Mouse (Mus musculus) G1E (cell line): Measurements from ENCODE around the gene Gin1. TPM values are rescaled to one million over a fixed set of nuclear protein-coding genes. Genes with fewer than 3 reads are reported as not detected.

Source experiments
- ATAC-seq: 2 replicates; pipeline ENCODE4 v1.8.0; 2016; ENCODE audit warnings: mild to moderate bottlenecking; ENCODE audit not compliant: insufficient number of reproducible peaks, poor library complexity, low FRiP score, severe bottlenecking; ENCODE audit errors: extremely low read depth
- DNase-seq: peaks from one replicate; pipeline ENCODE4 v3.0.0; 2012; ENCODE audit warnings: low spot score
- H3K27me3 ChIP-seq: 2 replicates; pipeline ENCODE4 v1.6.1; 2012; ENCODE audit warnings: mild to moderate bottlenecking, low read length, inconsistent platforms; ENCODE audit not compliant: insufficient read depth
- H3K36me3 ChIP-seq: replicated peaks from 2 replicates; pipeline ENCODE3; 2012; ENCODE audit warnings: mild to moderate bottlenecking, inconsistent platforms
- H3K4me1 ChIP-seq: 2 replicates; pipeline ENCODE4 v1.6.1; 2012; ENCODE audit warnings: low read depth, low read length, inconsistent platforms, mixed read lengths; ENCODE audit not compliant: insufficient read depth
- H3K4me3 ChIP-seq: 2 replicates; pipeline ENCODE4 v1.5.1; 2012; ENCODE audit warnings: low read depth, mild to moderate bottlenecking, inconsistent platforms, low read length, moderate library complexity, mixed read lengths
- H3K9me3 ChIP-seq: replicated peaks from 2 replicates; pipeline ENCODE4 v1.6.1; 2012; ENCODE audit warnings: inconsistent platforms
- CTCF ChIP-seq: IDR thresholded peaks from 2 replicates; pipeline ENCODE4 v1.5.1; 2012; ENCODE audit warnings: low read depth, low read length, inconsistent platforms, mixed read lengths
- GATA1 ChIP-seq: IDR thresholded peaks from 2 replicates; pipeline ENCODE4 v1.6.1; 2012; ENCODE audit warnings: borderline replicate concordance, low read length, inconsistent platforms, mixed read lengths
- GATA2 ChIP-seq: IDR thresholded peaks from 2 replicates; pipeline ENCODE4 v1.6.1; 2012; ENCODE audit warnings: low read depth, low read length, inconsistent platforms, borderline replicate concordance
- POLR2AphosphoS5 ChIP-seq: IDR thresholded peaks from 2 replicates; pipeline ENCODE4 v1.6.1; 2012; ENCODE audit warnings: low read depth, low read length, inconsistent platforms; ENCODE audit not compliant: insufficient replicate concordance
- TAL1 ChIP-seq: conservative IDR thresholded peaks from 2 replicates; pipeline ENCODE4 v1.6.1; 2012; ENCODE audit warnings: low read depth, low read length, inconsistent platforms, mixed read lengths
- polyA plus RNA-seq: library from polyadenylated mRNA; stranded (reverse); fragments of >175 nt; gene quantifications from 2 replicates; pipeline ENCODE4 v1.2.3, GENCODE M21; 2012
- total RNA-seq, 2 experiments: library from RNA; stranded (forward) in 1 of 2; stranded (reverse) in 1 of 2; fragments of 200-1000 nt in 1 of 2; fragments of >200 nt in 1 of 2; fragmentation: Nextera tagmentation in 1 of 2; gene quantifications; 2 replicates each; pipeline ENCODE4 v1.2.3; 2014 to 2017

The Gin1 gene
- total and polyA plus RNA-seq, 3 experiments: 1.8 to 55.7 (median 27.6) TPM

DNA sequence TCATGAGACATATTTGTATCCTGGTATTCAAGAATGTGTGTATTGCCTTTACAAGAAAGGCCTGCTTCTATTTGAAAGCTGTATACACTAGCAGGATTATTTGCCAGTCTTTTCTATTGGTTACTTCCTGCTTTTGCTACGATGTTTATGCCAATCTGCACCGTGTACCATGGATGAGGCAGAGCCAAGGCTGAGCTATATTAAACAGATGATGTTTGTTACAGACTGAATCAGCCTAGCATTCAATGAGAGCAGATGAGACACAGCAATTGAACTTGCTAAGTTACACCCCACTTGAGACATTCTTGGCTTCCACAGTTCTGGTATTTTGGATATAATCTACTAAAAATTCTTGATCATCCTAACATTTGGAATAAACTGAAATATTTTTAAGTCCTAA is 57.6 kb downstream of the Gin1 start:
- no peak for TF ChIP-seq CTCF
- TF ChIP-seq TAL1: no peak
- no peak for TF ChIP-seq POLR2AphosphoS5
- no peak for TF ChIP-seq GATA2
- no peak for TF ChIP-seq GATA1
- H3K27me3 ChIP-seq: no peaks in the 10 kb centered on the region
- no peaks in the 10 kb centered on the region for H3K4me1 ChIP-seq
- no peak overlapping the region for H3K4me3 ChIP-seq
- H3K9me3 ChIP-seq: 0 out of 2 replicates have a peak, but pooled peaks cover 2% of the 10 kb centered on the region
- DNase-seq: no peak
- no peak for ATAC-seq
- no peaks in the 10 kb centered on the region for H3K36me3 ChIP-seq

DNA sequence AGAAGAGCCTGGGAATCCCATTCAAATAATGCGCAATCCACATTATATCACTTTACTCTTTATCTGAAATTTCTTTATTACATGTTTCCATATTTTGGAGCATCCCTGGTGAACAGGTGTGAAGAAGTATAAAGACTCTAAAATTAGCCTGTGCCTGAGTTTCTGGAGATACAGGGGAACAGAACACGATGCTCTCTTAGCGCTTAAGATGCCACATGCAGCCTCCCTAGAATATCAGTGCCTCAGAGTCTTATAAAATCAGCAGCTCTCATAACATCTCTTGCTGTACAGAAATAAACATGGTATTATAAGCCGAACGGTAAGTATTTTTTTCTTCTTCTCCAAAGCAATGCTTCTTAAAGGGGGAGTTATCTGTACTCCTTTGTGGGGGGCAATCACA is 58.1 kb downstream of the Gin1 start:
- ATAC-seq (no peak), DNase-seq (no peak)
- Histone ChIP-seq H3K27me3 (no peaks in the 10 kb centered on the region), H3K4me3 (no peak overlapping the region), H3K4me1 (no peaks in the 10 kb centered on the region), H3K36me3 (no peaks in the 10 kb centered on the region), H3K9me3 (0 out of 2 replicates have a peak, but pooled peaks cover 2% of the 10 kb centered on the region)
- TF ChIP-seq GATA1 (no peak), TAL1 (no peak), CTCF (no peak), POLR2AphosphoS5 (no peak), GATA2 (no peak)

DNA sequence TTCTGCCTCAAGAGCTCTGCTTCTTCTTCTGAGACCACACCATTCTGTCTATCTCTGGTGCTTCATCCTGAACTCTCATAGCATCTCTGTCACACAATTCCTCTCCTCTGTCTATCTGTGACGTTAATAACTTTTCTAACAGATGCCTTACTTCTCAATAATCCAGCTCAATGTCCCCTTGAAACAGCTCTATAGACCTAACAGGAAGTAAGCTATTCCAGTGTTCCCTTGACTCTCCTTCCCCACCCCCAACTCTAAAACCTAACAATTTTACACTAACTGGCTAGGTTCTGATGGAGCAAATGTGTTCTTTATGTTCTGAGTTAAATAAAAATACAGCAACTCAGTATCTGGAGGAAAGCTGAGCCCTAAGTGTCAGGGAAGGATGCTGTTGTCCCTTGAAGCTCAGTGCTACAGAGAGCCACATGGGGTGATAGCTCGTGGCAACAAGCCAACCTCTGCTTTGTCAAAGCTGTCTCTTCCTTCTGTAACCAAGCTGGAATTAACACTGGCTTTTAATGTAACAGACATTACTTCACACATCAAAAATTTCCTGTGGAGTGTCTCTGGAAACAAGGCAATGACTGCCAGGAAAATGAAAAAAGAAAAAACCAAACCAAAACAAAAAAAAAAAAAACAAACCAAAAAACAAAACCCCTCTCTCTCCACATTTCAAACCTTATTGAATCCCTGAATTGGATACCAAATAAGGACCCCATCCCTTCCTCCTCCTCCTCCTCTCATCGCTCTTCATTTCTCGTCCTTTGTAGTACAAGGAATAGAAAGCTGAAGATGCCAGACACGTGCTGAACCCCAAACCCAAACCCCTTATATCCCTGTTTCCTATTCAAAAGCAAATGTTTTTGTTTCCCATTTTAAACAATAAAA is 63.7 kb downstream of the Gin1 start:
- DNase-seq: no peak

GRCm38 (mm10) chr1:97834354-97834822 is 64.4 kb downstream of the Gin1 start:
- DNase-seq (no peak), ATAC-seq (no peak)

More for the DNA sequence above, 63.7 kb downstream of the Gin1 start:
- no peak for ATAC-seq
- Histone ChIP-seq H3K4me3 (no peak overlapping the region), H3K27me3 (no peaks in the 10 kb centered on the region), H3K36me3 (no peaks in the 10 kb centered on the region), H3K9me3 (0 out of 2 replicates have a peak, but pooled peaks cover 2% of the 10 kb centered on the region), H3K4me1 (no peaks in the 10 kb centered on the region)
- TF ChIP-seq TAL1 (no peak), CTCF (no peak), GATA2 (no peak), GATA1 (no peak), POLR2AphosphoS5 (no peak)

More at GRCm38 (mm10) chr1:97834354-97834822, 64.4 kb downstream of the Gin1 start:
- Histone ChIP-seq H3K27me3 (no peaks in the 10 kb centered on the region), H3K9me3 (0 out of 2 replicates have a peak, but pooled peaks cover 2% of the 10 kb centered on the region), H3K4me1 (no peaks in the 10 kb centered on the region), H3K36me3 (no peaks in the 10 kb centered on the region), H3K4me3 (no peak overlapping the region)
- no peak for TF ChIP-seq GATA1
- no peak for TF ChIP-seq GATA2
- no peak for TF ChIP-seq CTCF
- TF ChIP-seq TAL1: no peak
- TF ChIP-seq POLR2AphosphoS5: no peak

Other genes with a start within 250 kb of the Gin1 start
- gene D1Ertd622e, start 108.1 kb upstream of the Gin1 start, total RNA-seq (2014; fragmentation: Nextera tagmentation): 3.8 and 6.5 TPM in 2 replicates
- 12.4 and 14.5 TPM in 2 replicates for gene D1Ertd622e, start 108.1 kb upstream of the Gin1 start, total RNA-seq (2017)
- 1.2 and 2.6 TPM in 2 replicates for gene D1Ertd622e, start 108.1 kb upstream of the Gin1 start, polyA plus RNA-seq
- 94.3 and 103 TPM in 2 replicates for gene Ppip5k2, start 239 bp downstream of the Gin1 start, total RNA-seq (2014; fragmentation: Nextera tagmentation)
- gene Ppip5k2, start 239 bp downstream of the Gin1 start, total RNA-seq (2017): 65.1 and 71.2 TPM in 2 replicates
- gene Ppip5k2, start 239 bp downstream of the Gin1 start, polyA plus RNA-seq: 8.9 and 10.0 TPM in 2 replicates